Mouse (Mus musculus): ENCODE results near the gene Thap2. TPM values are rescaled to one million over a fixed set of nuclear protein-coding genes. Genes with fewer than 3 reads are reported as not detected.

Gene Thap2
- polyA plus RNA-seq (2014; fragmentation: Nextera tagmentation; extraction: Ambion mirVana), result 24.5 and 27.3 TPM in 2 replicates

- Histone ChIP-seq H3K4me1 (ENCODE audit: control insufficient read depth, insufficient read depth, low read length) (peaks cover 46% of the 10 kb centered on the region), H3K27me3 (ENCODE audit: control insufficient read depth, insufficient read depth, low read length) (no peaks in the 10 kb centered on the region), H3K9me3 (ENCODE audit: control insufficient read depth, low read length) (no peaks in the 10 kb centered on the region), H3K27ac (replicated peaks; ENCODE audit: low read depth, low read length) (peak within 1 kb of the TSS; percentile 98), H3K4me3 (replicated peaks; ENCODE audit: low read depth, low read length) (peak within 1 kb of the TSS; percentile 93), H3K36me3 (ENCODE audit: control insufficient read depth, insufficient read depth, low read length) (peaks cover 2% of the 10 kb centered on the region; the same call in 1 of the 2 replicates), H3K9ac (replicated peaks; ENCODE audit: low read length) (peak within 1 kb of the TSS; percentile 89), H3K4me2 (ENCODE audit: low read length) (peak within 1 kb of the TSS; percentile 81)
- DNase-seq, result peak; percentile 100
- WGBS, result under 1% methylated on average over 65 of the region's 65 CpGs
- ATAC-seq (ENCODE audit: low FRiP score, low TSS enrichment), result peak; percentile 97
Measured at GRCm38 (mm10) chr10:115384221-115385017, at the start of gene Thap2, which contains the start of gene Zfc3h1. Gene Thap2, minus strand, starts transcription at chr10:115384443. Gene Zfc3h1, plus strand, starts transcription at chr10:115384959.

GRCm38 (mm10) chr10:115425351-115425750 lies 41.1 kb upstream of the Thap2 start:
- no peak overlapping the region for H3K4me2 ChIP-seq (ENCODE audit: low read length)
- peak; percentile 19 for DNase-seq
- no peaks in the 10 kb centered on the region for H3K27me3 ChIP-seq (ENCODE audit: control insufficient read depth, insufficient read depth, low read length)
- no peak for ATAC-seq (ENCODE audit: low FRiP score, low TSS enrichment)
- no peak overlapping the region for H3K4me3 ChIP-seq (replicated peaks; ENCODE audit: low read depth, low read length)
- no peaks in the 10 kb centered on the region for H3K4me1 ChIP-seq (ENCODE audit: control insufficient read depth, insufficient read depth, low read length)
- 64% methylated on average over 2 of the region's 2 CpGs for WGBS
- H3K36me3 ChIP-seq (ENCODE audit: control insufficient read depth, insufficient read depth, low read length), result peaks cover 63% of the 10 kb centered on the region
- H3K9me3 ChIP-seq (ENCODE audit: control insufficient read depth, low read length), result no peaks in the 10 kb centered on the region
- no peak overlapping the region for H3K27ac ChIP-seq (replicated peaks; ENCODE audit: low read depth, low read length)
- no peak overlapping the region for H3K9ac ChIP-seq (replicated peaks; ENCODE audit: low read length)

- Histone ChIP-seq H3K9me3 (ENCODE audit: control insufficient read depth, low read length) (no peaks in the 10 kb centered on the region), H3K27ac (replicated peaks; ENCODE audit: low read depth, low read length) (no peak overlapping the region), H3K36me3 (ENCODE audit: control insufficient read depth, insufficient read depth, low read length) (peaks cover 63% of the 10 kb centered on the region), H3K27me3 (ENCODE audit: control insufficient read depth, insufficient read depth, low read length) (no peaks in the 10 kb centered on the region), H3K4me1 (ENCODE audit: control insufficient read depth, insufficient read depth, low read length) (no peaks in the 10 kb centered on the region), H3K9ac (replicated peaks; ENCODE audit: low read length) (no peak overlapping the region), H3K4me2 (ENCODE audit: low read length) (no peak overlapping the region), H3K4me3 (replicated peaks; ENCODE audit: low read depth, low read length) (no peak overlapping the region)
- DNase-seq (no peak), ATAC-seq (ENCODE audit: low FRiP score, low TSS enrichment) (no peak)
- 75% methylated on average over 4 of the region's 4 CpGs for WGBS
Measured at GRCm38 (mm10) chr10:115421976-115422375, 37.7 kb upstream of the Thap2 start.

GRCm38 (mm10) chr10:115414056-115414455 lies 29.8 kb upstream of the Thap2 start:
- Histone ChIP-seq H3K36me3 (ENCODE audit: control insufficient read depth, insufficient read depth, low read length) (peaks cover 87% of the 10 kb centered on the region), H3K4me2 (ENCODE audit: low read length) (no peak overlapping the region), H3K4me3 (replicated peaks; ENCODE audit: low read depth, low read length) (no peak overlapping the region), H3K27ac (replicated peaks; ENCODE audit: low read depth, low read length) (no peak overlapping the region), H3K27me3 (ENCODE audit: control insufficient read depth, insufficient read depth, low read length) (no peaks in the 10 kb centered on the region), H3K9ac (replicated peaks; ENCODE audit: low read length) (no peak overlapping the region), H3K4me1 (ENCODE audit: control insufficient read depth, insufficient read depth, low read length) (no peaks in the 10 kb centered on the region), H3K9me3 (ENCODE audit: control insufficient read depth, low read length) (no peaks in the 10 kb centered on the region)
- ATAC-seq (ENCODE audit: low FRiP score, low TSS enrichment) (no peak), DNase-seq (no peak)
- 93% methylated on average over 3 of the region's 3 CpGs for WGBS

GRCm38 (mm10) chr10:115413496-115413895 lies 29.3 kb upstream of the Thap2 start:
- no peaks in the 10 kb centered on the region for H3K4me1 ChIP-seq (ENCODE audit: control insufficient read depth, insufficient read depth, low read length)
- H3K27ac ChIP-seq (replicated peaks; ENCODE audit: low read depth, low read length), result no peak overlapping the region
- ATAC-seq (ENCODE audit: low FRiP score, low TSS enrichment) (no peak), DNase-seq (no peak)
- H3K36me3 ChIP-seq (ENCODE audit: control insufficient read depth, insufficient read depth, low read length), result peaks cover 86% of the 10 kb centered on the region
- H3K9me3 ChIP-seq (ENCODE audit: control insufficient read depth, low read length), result no peaks in the 10 kb centered on the region
- H3K9ac ChIP-seq (replicated peaks; ENCODE audit: low read length), result no peak overlapping the region
- H3K4me3 ChIP-seq (replicated peaks; ENCODE audit: low read depth, low read length), result no peak overlapping the region
- H3K27me3 ChIP-seq (ENCODE audit: control insufficient read depth, insufficient read depth, low read length), result no peaks in the 10 kb centered on the region
- H3K4me2 ChIP-seq (ENCODE audit: low read length), result no peak overlapping the region
- 89% methylated on average over 2 of the region's 2 CpGs for WGBS

GRCm38 (mm10) chr10:115406393-115406792 lies 22.1 kb upstream of the Thap2 start:
- Histone ChIP-seq H3K4me1 (ENCODE audit: control insufficient read depth, insufficient read depth, low read length) (no peaks in the 10 kb centered on the region), H3K36me3 (ENCODE audit: control insufficient read depth, insufficient read depth, low read length) (peaks cover 80% of the 10 kb centered on the region)
- WGBS, result 68% methylated on average over 6 of the region's 6 CpGs

GRCm38 (mm10) chr10:115391896-115392295 lies 7.7 kb upstream of the Thap2 start:
- Histone ChIP-seq H3K36me3 (ENCODE audit: control insufficient read depth, insufficient read depth, low read length) (peaks cover 39% of the 10 kb centered on the region), H3K9me3 (ENCODE audit: control insufficient read depth, low read length) (no peaks in the 10 kb centered on the region), H3K4me2 (ENCODE audit: low read length) (no peak overlapping the region), H3K27ac (replicated peaks; ENCODE audit: low read depth, low read length) (no peak overlapping the region), H3K27me3 (ENCODE audit: control insufficient read depth, insufficient read depth, low read length) (no peaks in the 10 kb centered on the region), H3K4me1 (ENCODE audit: control insufficient read depth, insufficient read depth, low read length) (peaks cover 24% of the 10 kb centered on the region), H3K9ac (replicated peaks; ENCODE audit: low read length) (no peak overlapping the region), H3K4me3 (replicated peaks; ENCODE audit: low read depth, low read length) (no peak overlapping the region)
- ATAC-seq (ENCODE audit: low FRiP score, low TSS enrichment) (no peak), DNase-seq (no peak)
- WGBS, result 97% methylated on average over 1 of the region's 1 CpGs

More at GRCm38 (mm10) chr10:115406393-115406792, 22.1 kb upstream of the Thap2 start:
- H3K9ac ChIP-seq (replicated peaks; ENCODE audit: low read length), result no peak overlapping the region
- no peak overlapping the region for H3K4me3 ChIP-seq (replicated peaks; ENCODE audit: low read depth, low read length)
- no peaks in the 10 kb centered on the region for H3K27me3 ChIP-seq (ENCODE audit: control insufficient read depth, insufficient read depth, low read length)
- ATAC-seq (ENCODE audit: low FRiP score, low TSS enrichment), result no peak
- H3K9me3 ChIP-seq (ENCODE audit: control insufficient read depth, low read length), result no peaks in the 10 kb centered on the region
- no peak overlapping the region for H3K4me2 ChIP-seq (ENCODE audit: low read length)
- peak; percentile 89 for DNase-seq
- H3K27ac ChIP-seq (replicated peaks; ENCODE audit: low read depth, low read length), result no peak overlapping the region

- 92% methylated on average over 4 of the region's 4 CpGs for WGBS
- Histone ChIP-seq H3K4me3 (replicated peaks; ENCODE audit: low read depth, low read length) (no peak overlapping the region), H3K27ac (replicated peaks; ENCODE audit: low read depth, low read length) (no peak overlapping the region), H3K27me3 (ENCODE audit: control insufficient read depth, insufficient read depth, low read length) (no peaks in the 10 kb centered on the region), H3K36me3 (ENCODE audit: control insufficient read depth, insufficient read depth, low read length) (peaks cover 39% of the 10 kb centered on the region), H3K4me2 (ENCODE audit: low read length) (no peak overlapping the region), H3K9me3 (ENCODE audit: control insufficient read depth, low read length) (no peaks in the 10 kb centered on the region), H3K4me1 (ENCODE audit: control insufficient read depth, insufficient read depth, low read length) (peaks cover 32% of the 10 kb centered on the region), H3K9ac (replicated peaks; ENCODE audit: low read length) (no peak overlapping the region)
- no peak for DNase-seq
- ATAC-seq (ENCODE audit: low FRiP score, low TSS enrichment), result no peak
Measured at GRCm38 (mm10) chr10:115391076-115391475, 6.8 kb upstream of the Thap2 start.

- Histone ChIP-seq H3K4me2 (ENCODE audit: low read length) (peak overlapping the region; percentile 81), H3K27ac (replicated peaks; ENCODE audit: low read depth, low read length) (no peak overlapping the region), H3K36me3 (ENCODE audit: control insufficient read depth, insufficient read depth, low read length) (peaks cover 17% of the 10 kb centered on the region), H3K4me3 (replicated peaks; ENCODE audit: low read depth, low read length) (no peak overlapping the region), H3K4me1 (ENCODE audit: control insufficient read depth, insufficient read depth, low read length) (peaks cover 37% of the 10 kb centered on the region), H3K27me3 (ENCODE audit: control insufficient read depth, insufficient read depth, low read length) (no peaks in the 10 kb centered on the region), H3K9me3 (ENCODE audit: control insufficient read depth, low read length) (no peaks in the 10 kb centered on the region), H3K9ac (replicated peaks; ENCODE audit: low read length) (0 out of 2 replicates have a peak overlapping the region, but pooled peaks have one; percentile 34)
- ATAC-seq (ENCODE audit: low FRiP score, low TSS enrichment), result no peak
- 77% methylated on average over 3 of the region's 3 CpGs for WGBS
- no peak for DNase-seq
Measured at GRCm38 (mm10) chr10:115387891-115388290, 3.6 kb upstream of the Thap2 start.

Measured in midbrain, embryonic 14.5 days (tissue).